ENCODE assay signal across 13 mouse cellular contexts in the genomic region with DNA sequence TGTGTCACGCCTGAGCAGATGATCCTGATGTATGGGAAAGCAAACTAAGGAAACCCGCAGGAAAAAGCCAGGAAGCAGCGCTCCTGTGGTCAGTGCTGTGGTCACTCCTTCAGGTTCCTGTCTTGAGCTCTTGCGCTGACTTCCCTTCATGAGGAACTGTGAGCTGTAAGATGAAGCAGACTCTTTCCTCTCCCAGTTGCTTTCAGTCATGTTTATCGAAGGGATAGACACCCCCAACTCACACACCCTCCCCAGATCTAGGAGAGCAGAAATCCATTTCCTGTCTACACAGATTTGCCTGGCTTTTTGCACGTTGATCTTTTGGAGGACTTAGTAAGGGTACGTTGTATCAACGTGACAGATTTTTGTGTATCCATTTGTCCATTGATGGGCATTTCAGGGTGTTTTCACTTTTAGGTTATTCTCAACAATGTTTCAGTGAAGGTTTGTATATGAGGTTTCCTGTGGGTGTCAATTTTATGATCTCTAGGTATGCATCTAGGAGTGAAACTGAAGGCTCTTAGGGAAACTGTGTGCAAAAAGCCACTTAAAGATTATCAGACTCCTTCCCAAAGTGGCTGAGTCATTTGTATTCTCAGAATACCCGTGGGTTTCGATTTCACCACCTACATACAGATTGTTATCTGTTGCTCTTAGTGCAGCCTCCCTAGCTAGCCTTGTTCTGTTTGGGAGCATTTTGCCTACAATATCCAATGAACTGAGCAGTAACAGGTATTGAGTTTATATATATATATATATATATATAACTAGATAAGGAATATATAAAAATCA. TPM values are rescaled to one million over a fixed set of nuclear protein-coding genes. Genes with fewer than 3 reads are reported as not detected.
A peak's percentile ranks its signal among the peaks of the same experiment; 100 is the strongest.
DNase-seq lines count a peak whose midpoint lies in the region; ATAC-seq and TF ChIP-seq lines count a peak whose summit lies in the region.
"Had no signal": no experiment of that assay in that cellular context is flagged by ENCODE, and none has a peak within 500 bp of the region (broad histone marks: within the 10 kb centered on the region; RNA-seq: fewer than 3 reads in every experiment).

No protein-coding gene starts in this region.

- peaks cover 8% of the 10 kb centered on the region for H3K4me1 ChIP-seq in liver, embryonic 11.5 days (replicated peaks; ENCODE audit: control insufficient read depth, insufficient read depth, low read length)
- peaks cover 16 to 18% of the 10 kb centered on the region in 2 experiments for H3K4me1 ChIP-seq in liver, embryonic 14.5 days (replicated peaks; ENCODE audit: control insufficient read depth in 2 of 2, insufficient read depth in 2 of 2, low read length in 1 of 2)
- H3K4me1 ChIP-seq: embryonic facial prominence, embryonic 15.5 days; hindbrain, embryonic 15.5 days had no signal

- no peaks in the 10 kb centered on the region for H3K27me3 ChIP-seq in liver, embryonic 11.5 days (replicated peaks; ENCODE audit: control insufficient read depth, insufficient read depth, low read length)
- no peaks in the 10 kb centered on the region for H3K27me3 ChIP-seq in liver, embryonic 14.5 days (ENCODE audit: control insufficient read depth, insufficient read depth, low read length)
- H3K27me3 ChIP-seq: embryonic facial prominence, embryonic 15.5 days; hindbrain, embryonic 15.5 days had no signal

- 34% methylated on average over 10 of the region's 10 CpGs for WGBS in liver, embryonic 11.5 days
- 9% methylated on average over 10 of the region's 10 CpGs for WGBS in liver, embryonic 14.5 days (ENCODE audit: insufficient replicate concordance)

- H3K9ac ChIP-seq in liver, embryonic 11.5 days (ENCODE audit: low read depth, low read length): no peak overlapping the region
- peak overlapping the region; percentile 34 for H3K9ac ChIP-seq in liver, embryonic 14.5 days (replicated peaks)
- H3K9ac ChIP-seq: embryonic facial prominence, embryonic 15.5 days; hindbrain, embryonic 15.5 days had no signal

- peak overlapping the region; percentile 57 for H3K4me2 ChIP-seq in liver, embryonic 11.5 days
- H3K4me2 ChIP-seq in liver, embryonic 14.5 days (ENCODE audit: low read depth): peak overlapping the region; percentile 71
- H3K4me2 ChIP-seq: embryonic facial prominence, embryonic 15.5 days; hindbrain, embryonic 15.5 days had no signal

- TF ChIP-seq EP300 in liver, embryonic 14.5 days (IDR thresholded peaks at IDR 0.05; ENCODE audit: low read depth): peak; percentile 35; the same call in 1 of the 2 replicates

- no peak for DNase-seq in liver, embryonic 11.5 days (ENCODE audit: low spot score)
- DNase-seq in liver: no peak
- peak; percentile 56 for DNase-seq in c-Kit-positive CD71-positive TER-119-negative erythroid progenitor cells, embryonic 14.5 days (ENCODE audit: low read depth)
- peak in 2 of 3 experiments; percentile 57 to 73 for DNase-seq in liver, embryonic 14.5 days (ENCODE audit: low read depth in 3 of 3, low spot score in 3 of 3)
- no peak for DNase-seq in adrenal gland, adult 18-20 months (ENCODE audit: low spot score in 2 of 2)
- no peak for DNase-seq in B cell, adult 2 months
- no peak for DNase-seq in layer of hippocampus, adult 8-10 months (ENCODE audit: low spot score in 2 of 2)
- no peak for DNase-seq in adrenal gland, postnatal 36 days
- DNase-seq: cerebellum, postnatal 36 days; heart, adult 2 months; layer of hippocampus, adult 9-11 months had no signal

- ATAC-seq in liver, embryonic 11.5 days (replicated peaks; ENCODE audit: low FRiP score): peak; percentile 62; the same call in 1 of the 2 replicates
- ATAC-seq in liver, embryonic 14.5 days (ENCODE audit: insufficient read depth): peak; percentile 85

- TF ChIP-seq CTCF in liver, embryonic 14.5 days (IDR thresholded peaks at IDR 0.05; ENCODE audit: low read depth): no peak

- no peak overlapping the region for H3K27ac ChIP-seq in liver, embryonic 11.5 days (ENCODE audit: low read depth, low read length)
- peak overlapping the region; percentile 46 for H3K27ac ChIP-seq in liver, embryonic 14.5 days
- H3K27ac ChIP-seq: embryonic facial prominence, embryonic 15.5 days; heart, adult 2 months; hindbrain, embryonic 15.5 days had no signal

- H3K4me3 ChIP-seq in liver, embryonic 11.5 days (ENCODE audit: low read depth, low read length): peak overlapping the region; percentile 16; the same call in 1 of the 2 replicates
- peak overlapping the region; percentile 34 to 41; a peak in 3 of 4 replicates for H3K4me3 ChIP-seq in liver, embryonic 14.5 days (ENCODE audit: insufficient read depth in 1 of 2, low read depth in 2 of 2, low read length in 2 of 2)
- H3K4me3 ChIP-seq: embryonic facial prominence, embryonic 15.5 days; heart, adult 2 months; hindbrain, embryonic 15.5 days had no signal

- H3K36me3 ChIP-seq in liver, embryonic 11.5 days (ENCODE audit: control insufficient read depth, insufficient read depth, low read length): no peaks in the 10 kb centered on the region
- H3K36me3 ChIP-seq in liver, embryonic 14.5 days (replicated peaks; ENCODE audit: control insufficient read depth, insufficient read depth, low read depth): no peaks in the 10 kb centered on the region
- H3K36me3 ChIP-seq: embryonic facial prominence, embryonic 15.5 days; hindbrain, embryonic 15.5 days had no signal

- H3K9me3 ChIP-seq in liver, embryonic 11.5 days (ENCODE audit: control insufficient read depth, low read length): no peaks in the 10 kb centered on the region
- H3K9me3 ChIP-seq in liver, embryonic 14.5 days (ENCODE audit: control insufficient read depth, low read length): no peaks in the 10 kb centered on the region
- H3K9me3 ChIP-seq: embryonic facial prominence, embryonic 15.5 days; hindbrain, embryonic 15.5 days had no signal

RNA-seq across cellular contexts. Expression of a gene that starts 6.5 kb away (rescaled TPM):
- 63.7 and 69.9 TPM in 2 replicates for polyA plus RNA-seq in liver, embryonic 11.5 days (2014; fragmentation: Nextera tagmentation; extraction: Ambion mirVana)
- 12.7 and 15.8 TPM in 2 replicates for polyA plus RNA-seq in liver, embryonic 14.5 days (2012; rRNA removed)
- 37.0 and 40.6 TPM in 2 replicates for polyA plus RNA-seq in liver, embryonic 14.5 days (2014; fragmentation: Nextera tagmentation; extraction: Ambion mirVana)
- total RNA-seq in adrenal gland, adult 18-20 months (2021): 10 to 100 TPM; 40.0 to 62.2 TPM
- 100 to 1,000 TPM; 183 to 224 (median 205) TPM for total RNA-seq in layer of hippocampus, adult 8-10 months (2022)
- 10 to 100 TPM; 44.8 to 50.4 TPM for total RNA-seq in adrenal gland, postnatal 36 days (2021)

RNA-seq across cellular contexts. Expression of a gene that starts 12.4 kb away (rescaled TPM):
- polyA plus RNA-seq in liver, embryonic 11.5 days (2014; fragmentation: Nextera tagmentation; extraction: Ambion mirVana): 10.9 and 12.0 TPM in 2 replicates
- 2.2 and 2.5 TPM in 2 replicates for polyA plus RNA-seq in liver, embryonic 14.5 days (2012; rRNA removed)
- polyA plus RNA-seq in liver, embryonic 14.5 days (2014; fragmentation: Nextera tagmentation; extraction: Ambion mirVana): 4.5 and 4.9 TPM in 2 replicates
- 10 to 100 TPM; 10.0 to 14.0 TPM for total RNA-seq in adrenal gland, adult 18-20 months (2021)
- 10 to 100 TPM; 14.6 to 16.0 (median 15.5) TPM for total RNA-seq in layer of hippocampus, adult 8-10 months (2022)
- 10 to 100 TPM; 14.4 to 17.0 TPM for total RNA-seq in adrenal gland, postnatal 36 days (2021)

Comparison
In these comparisons a context has a peak if more than half of its experiments do, and no peak if none do; other contexts are left out.
1. DNase-seq: peak in c-Kit-positive CD71-positive TER-119-negative erythroid progenitor cells, embryonic 14.5 days (single experiment) and liver, embryonic 14.5 days (2 of 3); none in liver, embryonic 11.5 days (single experiment), liver (single experiment), adrenal gland, adult 18-20 months (0 of 2), B cell, adult 2 months (0 of 2), layer of hippocampus, adult 8-10 months (0 of 2) and adrenal gland, postnatal 36 days (0 of 2).